In genomic region chr7:31041023-31041407, GRCm38 (mm10) we compare ENCODE assay signal across 8 mouse cellular contexts. TPM values are rescaled to one million over a fixed set of nuclear protein-coding genes. Genes with fewer than 3 reads are reported as not detected.
A peak's percentile ranks its signal among the peaks of the same experiment; 100 is the strongest.
DNase-seq lines count a peak whose midpoint lies in the region; ATAC-seq lines count a peak whose summit lies in the region.
"Had no signal": no experiment of that assay in that cellular context is flagged by ENCODE, and none has a peak within 500 bp of the region (broad histone marks: within the 10 kb centered on the region; RNA-seq: fewer than 3 reads in every experiment).

No protein-coding gene starts in this region.

- ATAC-seq in kidney, embryonic 16.5 days (ENCODE audit: low FRiP score, low TSS enrichment), result no peak
- ATAC-seq in CD4-positive, CD25-positive, alpha-beta regulatory T cell, adult 4 months, result peak; percentile 4
- ATAC-seq in embryonic facial prominence, embryonic 14.5 days (ENCODE audit: low read depth), result no peak
- ATAC-seq in megakaryocyte, adult 5-6 weeks (ENCODE audit: poor library complexity, severe bottlenecking), result peak; percentile 4; the same call in 1 of the 2 replicates
- ATAC-seq in megakaryocyte-erythroid progenitor cell, adult 5-6 weeks (replicated peaks; ENCODE audit: low FRiP score, low TSS enrichment, poor library complexity, severe bottlenecking), result no peak

- no peaks in the 10 kb centered on the region for H3K9me3 ChIP-seq in kidney, embryonic 16.5 days (ENCODE audit: low read length)
- H3K9me3 ChIP-seq in embryonic facial prominence, embryonic 14.5 days (ENCODE audit: control insufficient read depth, low read length), result no peaks in the 10 kb centered on the region
- peaks cover 3% of the 10 kb centered on the region; the same call in 1 of the 2 replicates for H3K9me3 ChIP-seq in midbrain, embryonic 10.5 days (replicated peaks)

- peaks cover 15% of the 10 kb centered on the region for H3K4me1 ChIP-seq in kidney, embryonic 16.5 days (ENCODE audit: insufficient read depth, low read length)
- H3K4me1 ChIP-seq in embryonic facial prominence, embryonic 14.5 days (ENCODE audit: control insufficient read depth, insufficient read depth, low read length), result 0 out of 2 replicates have a peak, but pooled peaks cover 4% of the 10 kb centered on the region
- peaks cover 12% of the 10 kb centered on the region for H3K4me1 ChIP-seq in midbrain, embryonic 10.5 days

- no peak overlapping the region for H3K9ac ChIP-seq in kidney, embryonic 16.5 days (replicated peaks; ENCODE audit: low read length)
- no peak overlapping the region for H3K9ac ChIP-seq in embryonic facial prominence, embryonic 14.5 days (ENCODE audit: low read depth, low read length)

- H3K4me3 ChIP-seq in kidney, embryonic 16.5 days (ENCODE audit: low read length), result peak overlapping the region; percentile 43
- H3K4me3 ChIP-seq in embryonic facial prominence, embryonic 14.5 days (ENCODE audit: low read depth, low read length), result peak overlapping the region; percentile 13; the same call in 1 of the 2 replicates
- H3K4me3 ChIP-seq in midbrain, embryonic 10.5 days, result no peak overlapping the region

- H3K27ac ChIP-seq in kidney, embryonic 16.5 days (ENCODE audit: low read length), result no peak overlapping the region
- no peak overlapping the region for H3K27ac ChIP-seq in embryonic facial prominence, embryonic 14.5 days (replicated peaks; ENCODE audit: low read depth, low read length)
- no peak overlapping the region for H3K27ac ChIP-seq in midbrain, embryonic 10.5 days (replicated peaks)

- no peak for DNase-seq in kidney, adult 8-10 months
- DNase-seq in embryonic facial prominence, embryonic 14.5 days (ENCODE audit: low spot score), result no peak
- DNase-seq in midbrain, embryonic 10.5 days (ENCODE audit: low spot score), result no peak
- DNase-seq: cerebellum, postnatal 14 days had no signal

- no peaks in the 10 kb centered on the region for H3K36me3 ChIP-seq in kidney, embryonic 16.5 days (ENCODE audit: insufficient read depth, low read length)
- no peaks in the 10 kb centered on the region for H3K36me3 ChIP-seq in embryonic facial prominence, embryonic 14.5 days (ENCODE audit: control insufficient read depth, insufficient read depth, low read length)
- H3K36me3 ChIP-seq in midbrain, embryonic 10.5 days, result no peaks in the 10 kb centered on the region

- WGBS in kidney, embryonic 16.5 days, result 48% methylated on average over 8 of the region's 8 CpGs
- WGBS in embryonic facial prominence, embryonic 14.5 days, result 30% methylated on average over 8 of the region's 8 CpGs
- 46% methylated on average over 8 of the region's 8 CpGs for WGBS in midbrain, embryonic 10.5 days

- H3K4me2 ChIP-seq in kidney, embryonic 16.5 days (replicated peaks; ENCODE audit: low read depth, low read length), result peak overlapping the region; percentile 61
- H3K4me2 ChIP-seq in embryonic facial prominence, embryonic 14.5 days (ENCODE audit: low read depth, low read length), result peak overlapping the region; percentile 46; the same call in 1 of the 2 replicates

- H3K27me3 ChIP-seq in kidney, embryonic 16.5 days (ENCODE audit: insufficient read depth, low read length), result peaks cover 32% of the 10 kb centered on the region
- peaks cover 27% of the 10 kb centered on the region for H3K27me3 ChIP-seq in embryonic facial prominence, embryonic 14.5 days (replicated peaks; ENCODE audit: control insufficient read depth, insufficient read depth, low read length)
- H3K27me3 ChIP-seq in midbrain, embryonic 10.5 days (ENCODE audit: low read depth, poor library complexity, severe bottlenecking), result peaks cover 54% of the 10 kb centered on the region

RNA-seq across cellular contexts. Expression of gene Fxyd5, which starts 1.3 kb away (rescaled TPM):
- 32.6 and 34.0 TPM in 2 replicates for polyA plus RNA-seq in kidney, embryonic 16.5 days (2015; fragmentation: Nextera tagmentation; extraction: Ambion mirVana)
- 1,000 to 10,000 TPM; 1,918 to 1,991 TPM for polyA plus RNA-seq in CD4-positive, CD25-positive, alpha-beta regulatory T cell, adult 4 months (2017; shearing (Covaris generic))
- polyA plus RNA-seq in embryonic facial prominence, embryonic 14.5 days (2014; fragmentation: Nextera tagmentation; extraction: Ambion mirVana), result 57.0 and 64.6 TPM in 2 replicates
- 1,077 and 1,092 TPM in 2 replicates for total RNA-seq in megakaryocyte, adult 5-6 weeks (2015)
- 807 and 874 TPM in 2 replicates for total RNA-seq in megakaryocyte, adult 5-6 weeks (2017)
- polyA plus RNA-seq in midbrain, embryonic 10.5 days (2016; fragmentation: Nextera tagmentation; extraction: Ambion mirVana), result 10.2 and 10.8 TPM in 2 replicates
- 27.6 and 29.5 TPM in 2 replicates for total RNA-seq in megakaryocyte-erythroid progenitor cell, adult 5-6 weeks (2014; fragmentation: Nextera tagmentation)
- 41.7 and 47.6 TPM in 2 replicates for total RNA-seq in megakaryocyte-erythroid progenitor cell, adult 5-6 weeks (2017)

RNA-seq across cellular contexts. Expression of gene Fxyd7, which starts 10.3 kb away (rescaled TPM):
- 11.1 and 11.4 TPM in 2 replicates for polyA plus RNA-seq in kidney, embryonic 16.5 days (2015; fragmentation: Nextera tagmentation; extraction: Ambion mirVana)
- not detected for polyA plus RNA-seq in CD4-positive, CD25-positive, alpha-beta regulatory T cell, adult 4 months (2017; shearing (Covaris generic))
- polyA plus RNA-seq in embryonic facial prominence, embryonic 14.5 days (2014; fragmentation: Nextera tagmentation; extraction: Ambion mirVana), result 37.0 and 40.9 TPM in 2 replicates
- total RNA-seq in megakaryocyte, adult 5-6 weeks (2015), result not detected in 2 replicates
- total RNA-seq in megakaryocyte, adult 5-6 weeks (2017), result 0.51 TPM in 1 of 2 replicates, not detected in the other
- polyA plus RNA-seq in midbrain, embryonic 10.5 days (2016; fragmentation: Nextera tagmentation; extraction: Ambion mirVana), result 0.70 and 2.8 TPM in 2 replicates
- not detected in 2 replicates for total RNA-seq in megakaryocyte-erythroid progenitor cell, adult 5-6 weeks (2014; fragmentation: Nextera tagmentation)
- total RNA-seq in megakaryocyte-erythroid progenitor cell, adult 5-6 weeks (2017), result not detected in 2 replicates

RNA-seq across cellular contexts. Expression of gene Fxyd1, which starts 16.0 kb away (rescaled TPM):
- 45.7 and 48.3 TPM in 2 replicates for polyA plus RNA-seq in kidney, embryonic 16.5 days (2015; fragmentation: Nextera tagmentation; extraction: Ambion mirVana)
- polyA plus RNA-seq in CD4-positive, CD25-positive, alpha-beta regulatory T cell, adult 4 months (2017; shearing (Covaris generic)), result not detected
- polyA plus RNA-seq in embryonic facial prominence, embryonic 14.5 days (2014; fragmentation: Nextera tagmentation; extraction: Ambion mirVana), result 113 and 135 TPM in 2 replicates
- 0.46 TPM in 1 of 2 replicates, not detected in the other for total RNA-seq in megakaryocyte, adult 5-6 weeks (2015)
- not detected in 2 replicates for total RNA-seq in megakaryocyte, adult 5-6 weeks (2017)
- polyA plus RNA-seq in midbrain, embryonic 10.5 days (2016; fragmentation: Nextera tagmentation; extraction: Ambion mirVana), result 3.5 and 6.8 TPM in 2 replicates
- not detected in 2 replicates for total RNA-seq in megakaryocyte-erythroid progenitor cell, adult 5-6 weeks (2014; fragmentation: Nextera tagmentation)
- not detected in 2 replicates for total RNA-seq in megakaryocyte-erythroid progenitor cell, adult 5-6 weeks (2017)

RNA-seq across cellular contexts. Expression of gene Lgi4, which starts 18.1 kb away (rescaled TPM):
- 0.32 and 0.33 TPM in 2 replicates for polyA plus RNA-seq in kidney, embryonic 16.5 days (2015; fragmentation: Nextera tagmentation; extraction: Ambion mirVana)
- not detected for polyA plus RNA-seq in CD4-positive, CD25-positive, alpha-beta regulatory T cell, adult 4 months (2017; shearing (Covaris generic))
- polyA plus RNA-seq in embryonic facial prominence, embryonic 14.5 days (2014; fragmentation: Nextera tagmentation; extraction: Ambion mirVana), result 0.86 and 1.6 TPM in 2 replicates
- total RNA-seq in megakaryocyte, adult 5-6 weeks (2015), result 0.13 TPM in 1 of 2 replicates, not detected in the other
- 0.07 TPM in 1 of 2 replicates, not detected in the other for total RNA-seq in megakaryocyte, adult 5-6 weeks (2017)
- polyA plus RNA-seq in midbrain, embryonic 10.5 days (2016; fragmentation: Nextera tagmentation; extraction: Ambion mirVana), result 1.1 and 1.2 TPM in 2 replicates
- not detected in 2 replicates for total RNA-seq in megakaryocyte-erythroid progenitor cell, adult 5-6 weeks (2014; fragmentation: Nextera tagmentation)
- total RNA-seq in megakaryocyte-erythroid progenitor cell, adult 5-6 weeks (2017), result not detected in 2 replicates

RNA-seq across cellular contexts. Expression of gene Fxyd3, which starts 35.5 kb away (rescaled TPM):
- polyA plus RNA-seq in kidney, embryonic 16.5 days (2015; fragmentation: Nextera tagmentation; extraction: Ambion mirVana), result 15.0 and 19.0 TPM in 2 replicates
- under 1 TPM in 1 of 2 experiments, not detected in 1; 0.27 TPM for polyA plus RNA-seq in CD4-positive, CD25-positive, alpha-beta regulatory T cell, adult 4 months (2017; shearing (Covaris generic))
- 48.8 and 71.7 TPM in 2 replicates for polyA plus RNA-seq in embryonic facial prominence, embryonic 14.5 days (2014; fragmentation: Nextera tagmentation; extraction: Ambion mirVana)
- total RNA-seq in megakaryocyte, adult 5-6 weeks (2015), result not detected in 2 replicates
- total RNA-seq in megakaryocyte, adult 5-6 weeks (2017), result not detected in 2 replicates
- 3.0 and 3.4 TPM in 2 replicates for polyA plus RNA-seq in midbrain, embryonic 10.5 days (2016; fragmentation: Nextera tagmentation; extraction: Ambion mirVana)
- not detected in 2 replicates for total RNA-seq in megakaryocyte-erythroid progenitor cell, adult 5-6 weeks (2014; fragmentation: Nextera tagmentation)
- total RNA-seq in megakaryocyte-erythroid progenitor cell, adult 5-6 weeks (2017), result not detected in 2 replicates

Comparison
In these comparisons a context has a peak if more than half of its experiments do, and no peak if none do; other contexts are left out.
1. ATAC-seq: peak in CD4-positive, CD25-positive, alpha-beta regulatory T cell, adult 4 months (single experiment) and megakaryocyte, adult 5-6 weeks (single experiment); none in kidney, embryonic 16.5 days (single experiment), embryonic facial prominence, embryonic 14.5 days (single experiment) and megakaryocyte-erythroid progenitor cell, adult 5-6 weeks (single experiment).
2. RNA of gene Fxyd5, which starts 1.3 kb away (polyA plus RNA-seq): 1,918 to 1,991 TPM in CD4-positive, CD25-positive, alpha-beta regulatory T cell, adult 4 months; 57.0 to 64.6 TPM in embryonic facial prominence, embryonic 14.5 days, 32.6 to 34.0 TPM in kidney, embryonic 16.5 days and 10.2 to 10.8 TPM in midbrain, embryonic 10.5 days; every median in the first group is over 10 times any median in the second.